Mouse (Mus musculus) left cerebral cortex, postnatal 10 days (tissue): ENCODE data around the gene Acap2. TPM values are rescaled to one million over a fixed set of nuclear protein-coding genes. Genes with fewer than 3 reads are reported as not detected.
A peak's percentile ranks its signal among the peaks of the same experiment; 100 is the strongest.

Source experiments
- DNase-seq, 2 experiments: peaks; one replicate each; pipeline ENCODE4 v3.0.0; 2021 to 2022; ENCODE audit warnings: low spot score in 2 of 2, mixed read lengths in 1 of 2; ENCODE audit errors: extremely low spot score in 1 of 2
- intact Hi-C: fragments of 180-260 bp; cut with DNase I; formaldehyde crosslinking; loops from one replicate; pipeline ENCODE4 v1.15.1; 2025
- total RNA-seq, 2 experiments: library from RNA; stranded (reverse); gene quantifications; 2 replicates each; pipeline ENCODE4 v1.2.3; 2021

Acap2 gene
- total RNA-seq, 2 experiments from 2014 or later, result 74.9 to 80.1 TPM

DNA sequence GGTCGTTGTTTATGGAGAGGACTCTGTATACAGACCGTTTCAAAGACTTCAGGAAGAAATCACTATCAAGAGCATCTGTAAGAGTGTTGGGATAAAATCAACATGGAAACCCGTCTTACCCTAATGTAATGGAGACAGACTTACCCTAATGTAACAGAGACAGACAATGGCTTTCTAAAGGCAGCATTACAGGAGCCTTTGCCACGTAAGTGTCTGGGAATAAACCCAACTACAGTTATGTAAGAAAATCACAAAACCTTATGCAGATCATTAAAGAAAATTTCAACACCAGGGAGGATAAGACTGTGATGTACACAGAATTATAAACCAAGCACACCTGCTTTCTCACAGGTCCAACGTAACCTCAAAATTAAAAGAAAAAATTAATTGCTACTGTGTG, 72.9 kb downstream of the Acap2 start:
- intact Hi-C loops, result no loop called here
- no peak for DNase-seq

GRCm38 (mm10) chr16:31124991-31125390, 76.1 kb downstream of the Acap2 start:
- no peak for DNase-seq
- intact Hi-C loops, result no loop called here

DNA sequence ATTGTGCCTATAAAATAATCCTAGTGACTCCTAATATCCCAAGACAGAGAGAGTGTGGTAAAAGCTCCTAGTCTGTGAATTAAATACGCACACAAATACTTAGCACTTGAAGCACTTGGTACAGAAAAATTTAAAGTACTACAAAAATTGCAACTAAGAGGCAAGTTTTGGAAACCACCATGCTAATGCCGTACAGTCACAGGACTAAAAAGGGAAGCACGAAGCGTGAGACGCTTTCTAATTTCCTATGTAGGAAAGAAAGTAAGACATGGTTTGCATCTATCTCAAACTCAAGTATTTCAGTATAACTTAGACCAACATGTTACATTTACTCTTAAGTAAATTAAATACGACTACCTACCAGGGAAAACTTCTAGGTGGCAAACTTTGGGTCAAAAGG, 79.4 kb downstream of the Acap2 start:
- no peak for DNase-seq
- intact Hi-C loops, result no loop called here

GRCm38 (mm10) chr16:31113596-31113995, 87.4 kb downstream of the Acap2 start:
- intact Hi-C loops, result no loop called here
- DNase-seq, result no peak

- intact Hi-C loops, result loop anchor here (10.0 kb wide), 1 partner anchor 153 kb away; no protein-coding TSS in a partner anchor
- DNase-seq, result no peak
Measured at GRCm38 (mm10) chr16:31101352-31101751, 99.7 kb downstream of the Acap2 start.

GRCm38 (mm10) chr16:31099906-31100305, 101.1 kb downstream of the Acap2 start:
- intact Hi-C loops, result loop anchor here (10.0 kb wide), 1 partner anchor 155 kb away; no protein-coding TSS in a partner anchor
- DNase-seq, result no peak

GRCm38 (mm10) chr16:31094036-31094435, 107.0 kb downstream of the Acap2 start:
- intact Hi-C loops, result no loop called here
- DNase-seq, result no peak

- intact Hi-C loops, result no loop called here
- no peak for DNase-seq
Measured at GRCm38 (mm10) chr16:31093186-31093585, 107.9 kb downstream of the Acap2 start.

- intact Hi-C loops, result loop anchor here (2.0 kb wide), 1 partner anchor 273 kb away; no protein-coding TSS in a partner anchor
Measured at GRCm38 (mm10) chr16:31081891-31082290, 119.2 kb downstream of the Acap2 start.

DNA sequence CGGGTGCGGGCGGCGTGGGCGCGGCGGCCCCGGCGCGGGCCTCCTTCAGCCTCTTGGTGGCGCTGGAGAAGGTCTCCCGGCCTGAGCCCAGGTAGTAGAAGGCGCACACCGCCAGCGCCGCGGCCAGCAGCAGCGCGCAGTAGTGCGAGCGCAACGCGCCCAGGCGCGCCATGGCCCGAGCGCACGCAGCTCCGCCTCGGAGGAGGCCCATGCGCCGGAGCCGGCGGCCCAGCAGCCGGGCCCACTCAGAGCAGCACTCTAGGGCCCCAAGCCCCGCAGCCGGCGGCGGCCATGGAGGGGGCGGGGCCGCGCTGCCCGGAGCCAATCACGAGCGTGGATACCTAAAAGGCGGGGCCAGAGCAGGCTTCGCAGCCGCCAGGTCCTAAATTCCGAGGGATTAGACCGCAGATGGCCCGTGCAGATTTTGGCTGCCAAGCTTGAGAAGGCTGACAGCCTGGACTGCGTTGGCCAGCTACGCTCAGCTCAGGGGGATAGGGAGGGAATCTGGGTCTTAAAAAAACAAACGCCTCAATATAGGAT, 119.8 kb downstream of the Acap2 start, which contains the start of gene Xxylt1:
Gene Xxylt1, minus strand, starts transcription at position 308 of the 540 bp plus-strand sequence.
- peak; percentile 95 to 96 for DNase-seq
- intact Hi-C loops, result loop anchor here (2.0 kb wide), 1 partner anchor 274 kb away; no protein-coding TSS in a partner anchor

More at GRCm38 (mm10) chr16:31081891-31082290, 119.2 kb downstream of the Acap2 start:
- no peak for DNase-seq

GRCm38 (mm10) chr16:31080573-31081051, 120.4 kb downstream of the Acap2 start:
- DNase-seq, result peak; percentile 45 to 79
- intact Hi-C loops, result loop anchor here (2.0 kb wide), 1 partner anchor 274 kb away; no protein-coding TSS in a partner anchor

DNA sequence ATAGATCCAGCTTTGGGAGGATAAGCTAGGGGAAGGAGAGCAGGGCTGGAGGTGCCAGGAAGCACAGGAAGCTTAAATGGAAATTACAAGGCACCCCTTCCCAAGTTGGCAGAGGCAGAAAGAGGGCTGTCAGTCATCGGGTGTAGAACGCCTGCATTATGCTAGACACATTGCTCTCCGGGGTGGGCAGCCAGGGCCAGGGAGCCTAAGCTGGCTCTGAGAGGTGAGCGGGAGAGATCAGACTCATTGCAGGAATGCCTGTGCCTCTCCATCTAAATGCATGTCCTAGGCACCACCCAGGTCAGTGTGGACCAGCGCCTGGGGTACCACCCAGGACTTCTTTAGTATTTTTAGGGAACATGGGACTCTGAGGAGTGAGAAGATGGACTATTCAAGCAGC, 123.6 kb downstream of the Acap2 start:
- no peak for DNase-seq
- intact Hi-C loops, result no loop called here

GRCm38 (mm10) chr16:31076436-31076835, 124.6 kb downstream of the Acap2 start:
- intact Hi-C loops, result no loop called here
- DNase-seq, result no peak

- DNase-seq, result no peak
- intact Hi-C loops, result no loop called here
Measured at GRCm38 (mm10) chr16:31074324-31074908, 126.6 kb downstream of the Acap2 start.

- DNase-seq, result peak in 1 of 2 experiments; percentile 13
- intact Hi-C loops, result loop anchor here (2.0 kb wide), 1 partner anchor 475 kb away; no protein-coding TSS in a partner anchor
Measured at GRCm38 (mm10) chr16:31071731-31072130, 129.3 kb downstream of the Acap2 start.

GRCm38 (mm10) chr16:31070358-31071133, 130.5 kb downstream of the Acap2 start:
- intact Hi-C loops, result loop anchor here (2.0 kb wide), 1 partner anchor 474 kb away; no protein-coding TSS in a partner anchor

GRCm38 (mm10) chr16:31069211-31070166, 131.6 kb downstream of the Acap2 start:
- DNase-seq, result peak in 1 of 2 experiments; percentile 15
- intact Hi-C loops, result loop anchor here (2.0 to 5.0 kb wide), 2 partner anchors 92 to 473 kb away; no protein-coding TSS in a partner anchor

More at GRCm38 (mm10) chr16:31070358-31071133, 130.5 kb downstream of the Acap2 start:
- DNase-seq, result peak; percentile 76 to 89

- intact Hi-C loops, result loop anchor here (5.0 kb wide), 1 partner anchor 91 kb away; no protein-coding TSS in a partner anchor
- peak in 1 of 2 experiments; percentile 45 for DNase-seq
Measured at GRCm38 (mm10) chr16:31068280-31068679, 132.8 kb downstream of the Acap2 start.
